Mouse (Mus musculus): ENCODE measurements around the gene Gtpbp8. TPM values are rescaled to one million over a fixed set of nuclear protein-coding genes. Genes with fewer than 3 reads are reported as not detected.
A peak's percentile ranks its signal among the peaks of the same experiment; 100 is the strongest.

Gene Gtpbp8
- polyA plus RNA-seq, 1 experiment from 2014 or later: 25.5 TPM

DNA sequence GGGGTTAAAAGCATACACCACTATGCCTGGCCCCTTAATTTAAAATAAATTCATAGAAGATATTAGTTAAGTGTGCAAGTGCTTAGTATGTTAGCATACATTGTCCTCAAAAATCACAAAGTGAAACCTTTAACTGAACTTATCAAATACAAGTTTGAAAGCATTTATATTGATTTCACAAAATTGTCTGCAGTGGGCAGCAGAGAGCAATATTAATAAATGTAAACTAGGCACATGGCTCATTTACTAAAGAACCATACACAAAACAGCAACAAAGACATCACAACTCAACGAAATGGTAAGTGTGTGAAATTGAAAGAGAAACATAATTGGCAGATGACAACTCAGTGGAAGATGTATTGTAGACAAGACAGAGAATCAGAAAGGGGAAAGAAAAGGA lies 15.6 kb upstream of the Gtpbp8 start:
- no peak for DNase-seq (ENCODE audit: low spot score)
- Histone ChIP-seq H3K4me1 (no peaks in the 10 kb centered on the region), H3K27me3 (ENCODE audit: low read depth, poor library complexity, severe bottlenecking) (no peaks in the 10 kb centered on the region), H3K27ac (no peak overlapping the region), H3K4me3 (no peak overlapping the region), H3K36me3 (no peaks in the 10 kb centered on the region), H3K9me3 (replicated peaks) (no peaks in the 10 kb centered on the region)
- 78% methylated on average over 1 of the region's 1 CpGs for WGBS

DNA sequence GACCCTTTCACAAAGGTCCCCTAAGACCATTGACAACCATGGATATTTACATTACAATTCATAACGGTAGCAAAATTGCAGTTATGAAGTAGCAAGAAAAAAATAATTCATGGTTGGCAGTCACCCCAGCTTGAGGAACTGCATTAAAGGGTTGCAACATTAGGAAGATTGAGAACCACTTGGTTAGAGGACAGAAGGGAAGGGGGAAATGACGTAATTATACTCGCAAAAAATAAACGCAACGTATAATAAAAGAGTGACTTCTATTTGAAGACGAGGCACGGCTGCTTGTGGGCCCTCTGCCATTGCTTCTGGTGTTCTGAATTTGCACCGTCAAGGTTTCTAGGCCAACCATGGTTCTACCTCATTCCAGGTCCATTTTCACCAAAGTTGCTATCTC lies 11.5 kb upstream of the Gtpbp8 start:
- H3K27me3 ChIP-seq (ENCODE audit: low read depth, poor library complexity, severe bottlenecking): no peaks in the 10 kb centered on the region

GRCm38 (mm10) chr16:44748007-44748406 lies 1.8 kb upstream of the Gtpbp8 start:
- Histone ChIP-seq H3K36me3 (no peaks in the 10 kb centered on the region), H3K9me3 (replicated peaks) (no peaks in the 10 kb centered on the region), H3K27ac (no peak overlapping the region), H3K4me3 (no peak overlapping the region), H3K27me3 (ENCODE audit: low read depth, poor library complexity, severe bottlenecking) (no peaks in the 10 kb centered on the region), H3K4me1 (peaks cover 12% of the 10 kb centered on the region)
- WGBS: 75% methylated on average over 3 of the region's 3 CpGs
- DNase-seq (ENCODE audit: low spot score): no peak

More for the DNA sequence above, 11.5 kb upstream of the Gtpbp8 start:
- no peaks in the 10 kb centered on the region for H3K4me1 ChIP-seq
- no peaks in the 10 kb centered on the region for H3K9me3 ChIP-seq (replicated peaks)
- no peaks in the 10 kb centered on the region for H3K36me3 ChIP-seq
- 91% methylated on average over 8 of the region's 8 CpGs for WGBS
- H3K27ac ChIP-seq: no peak overlapping the region
- H3K4me3 ChIP-seq: no peak overlapping the region
- DNase-seq (ENCODE audit: low spot score): no peak

DNA sequence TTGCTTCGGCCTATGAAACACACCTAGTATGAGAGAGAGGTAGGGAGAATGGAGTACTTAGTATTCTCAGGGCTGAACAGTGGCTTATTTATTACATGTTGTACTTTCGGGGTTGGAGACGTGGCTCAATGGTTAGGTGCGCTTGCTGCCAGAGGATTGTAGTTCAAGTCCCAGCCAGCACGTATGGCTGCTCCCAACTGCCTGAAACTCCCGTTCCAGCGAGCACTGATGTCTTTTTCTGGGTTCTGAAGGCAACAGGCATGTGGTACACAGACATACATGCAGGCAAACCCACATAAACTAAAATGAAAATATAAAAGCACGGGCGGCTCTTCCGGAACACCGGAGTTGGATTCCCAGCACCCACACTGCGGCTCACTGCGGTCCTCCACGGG lies 695 bp downstream of the Gtpbp8 start:
- peaks cover 12% of the 10 kb centered on the region for H3K4me1 ChIP-seq
- no peaks in the 10 kb centered on the region for H3K27me3 ChIP-seq (ENCODE audit: low read depth, poor library complexity, severe bottlenecking)
- H3K4me3 ChIP-seq: peak overlapping the region; percentile 86
- WGBS: 12% methylated on average over 14 of the region's 14 CpGs
- no peak for DNase-seq (ENCODE audit: low spot score)
- peak overlapping the region; percentile 95 for H3K27ac ChIP-seq
- peaks cover 17% of the 10 kb centered on the region for H3K36me3 ChIP-seq
- H3K9me3 ChIP-seq (replicated peaks): no peaks in the 10 kb centered on the region

DNA sequence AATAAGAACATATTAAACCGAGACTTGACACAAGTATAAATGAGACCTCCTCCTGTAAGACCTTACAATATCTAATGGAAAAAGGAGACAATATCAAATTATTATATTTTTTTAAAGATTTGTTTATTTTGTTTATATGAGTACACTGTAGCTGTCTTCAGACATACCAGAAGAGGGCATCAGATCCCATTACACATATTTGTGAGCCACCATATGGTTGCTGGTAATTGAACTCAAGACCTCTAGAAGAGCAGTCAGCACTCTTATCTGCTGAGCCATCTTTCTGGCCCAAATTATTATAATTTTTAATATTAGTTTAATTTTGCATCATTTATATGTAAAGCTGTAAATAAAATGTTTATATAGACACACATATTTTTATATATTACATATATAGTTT lies 3.4 kb downstream of the Gtpbp8 start:
- Histone ChIP-seq H3K4me3 (no peak overlapping the region), H3K4me1 (peaks cover 12% of the 10 kb centered on the region), H3K27ac (no peak overlapping the region), H3K9me3 (replicated peaks) (no peaks in the 10 kb centered on the region), H3K27me3 (ENCODE audit: low read depth, poor library complexity, severe bottlenecking) (no peaks in the 10 kb centered on the region), H3K36me3 (peaks cover 43% of the 10 kb centered on the region)
- DNase-seq (ENCODE audit: low spot score): no peak
- WGBS: 92% methylated on average over 1 of the region's 1 CpGs

GRCm38 (mm10) chr16:44736118-44736517 lies 10.0 kb downstream of the Gtpbp8 start:
- Histone ChIP-seq H3K9me3 (replicated peaks) (no peaks in the 10 kb centered on the region), H3K27me3 (ENCODE audit: low read depth, poor library complexity, severe bottlenecking) (no peaks in the 10 kb centered on the region), H3K4me3 (no peak overlapping the region), H3K27ac (no peak overlapping the region), H3K36me3 (peaks cover 98% of the 10 kb centered on the region), H3K4me1 (no peaks in the 10 kb centered on the region)
- 85% methylated on average over 4 of the region's 4 CpGs for WGBS
- no peak for DNase-seq (ENCODE audit: low spot score)

GRCm38 (mm10) chr16:44735676-44736075 lies 10.5 kb downstream of the Gtpbp8 start:
- H3K4me1 ChIP-seq: no peaks in the 10 kb centered on the region
- 90% methylated on average over 5 of the region's 5 CpGs for WGBS

DNA sequence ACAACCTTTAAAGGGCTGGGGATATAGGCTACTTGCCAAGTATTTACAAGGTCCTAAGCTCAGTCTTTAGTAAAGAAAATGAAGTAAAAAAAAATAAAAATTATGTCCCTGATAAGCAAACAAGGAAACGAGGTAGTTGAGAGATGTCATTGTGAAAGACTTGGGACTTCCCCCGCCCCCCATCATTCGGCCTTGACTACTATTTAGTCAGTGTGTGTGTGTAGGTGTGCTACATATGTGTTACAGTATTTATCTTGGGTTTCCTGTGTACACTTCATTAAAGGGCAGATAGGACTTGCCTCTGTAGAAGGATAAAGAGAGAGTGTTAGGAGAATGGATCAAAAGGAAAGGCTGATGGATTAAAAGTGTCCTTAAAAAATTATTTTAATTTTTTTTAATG lies 12.1 kb downstream of the Gtpbp8 start:
- no peak overlapping the region for H3K27ac ChIP-seq
- peaks cover 100% of the 10 kb centered on the region for H3K36me3 ChIP-seq
- no peaks in the 10 kb centered on the region for H3K9me3 ChIP-seq (replicated peaks)
- no peak for DNase-seq (ENCODE audit: low spot score)
- no peak overlapping the region for H3K4me3 ChIP-seq
- no peaks in the 10 kb centered on the region for H3K27me3 ChIP-seq (ENCODE audit: low read depth, poor library complexity, severe bottlenecking)
- 89% methylated on average over 3 of the region's 3 CpGs for WGBS
- H3K4me1 ChIP-seq: no peaks in the 10 kb centered on the region

More at GRCm38 (mm10) chr16:44735676-44736075, 10.5 kb downstream of the Gtpbp8 start:
- H3K27ac ChIP-seq: no peak overlapping the region
- DNase-seq (ENCODE audit: low spot score): no peak
- peaks cover 98% of the 10 kb centered on the region for H3K36me3 ChIP-seq
- H3K27me3 ChIP-seq (ENCODE audit: low read depth, poor library complexity, severe bottlenecking): no peaks in the 10 kb centered on the region
- H3K4me3 ChIP-seq: no peak overlapping the region
- H3K9me3 ChIP-seq (replicated peaks): no peaks in the 10 kb centered on the region

DNA sequence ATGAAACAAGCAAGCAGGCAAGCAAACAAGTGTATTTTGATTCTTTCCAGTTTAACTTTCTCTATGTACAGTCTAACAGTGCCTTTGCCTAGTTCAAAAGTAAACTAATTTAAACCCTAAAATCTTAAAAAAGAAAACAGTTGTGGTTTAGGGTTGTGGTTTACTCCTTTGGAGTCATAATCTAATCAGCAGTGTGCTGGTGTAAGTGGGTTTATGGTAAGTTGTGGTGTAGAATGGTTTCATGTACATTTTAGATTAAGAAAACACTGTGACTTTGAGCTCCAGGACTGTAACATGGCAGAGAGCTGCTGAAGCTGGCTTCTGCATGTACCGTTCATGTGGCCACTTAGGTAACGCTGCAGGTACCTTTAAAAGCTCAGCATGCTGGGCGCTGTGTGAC lies 18.6 kb downstream of the Gtpbp8 start:
- no peaks in the 10 kb centered on the region for H3K9me3 ChIP-seq (replicated peaks)
- H3K27me3 ChIP-seq (ENCODE audit: low read depth, poor library complexity, severe bottlenecking): no peaks in the 10 kb centered on the region
- H3K36me3 ChIP-seq: peaks cover 60% of the 10 kb centered on the region
- peaks cover 24% of the 10 kb centered on the region for H3K4me1 ChIP-seq
- DNase-seq (ENCODE audit: low spot score): no peak
- no peak overlapping the region for H3K4me3 ChIP-seq
- WGBS: 97% methylated on average over 3 of the region's 3 CpGs
- H3K27ac ChIP-seq: no peak overlapping the region

GRCm38 (mm10) chr16:44725286-44726223 lies 20.6 kb downstream of the Gtpbp8 start:
- Histone ChIP-seq H3K36me3 (peaks cover 40% of the 10 kb centered on the region), H3K4me1 (peaks cover 24% of the 10 kb centered on the region), H3K9me3 (replicated peaks) (no peaks in the 10 kb centered on the region), H3K27ac (peak overlapping the region; percentile 99; the same call in 1 of the 2 replicates), H3K4me3 (peak overlapping the region; percentile 96), H3K27me3 (ENCODE audit: low read depth, poor library complexity, severe bottlenecking) (no peaks in the 10 kb centered on the region)
- WGBS: 47% methylated on average over 14 of the region's 14 CpGs
- DNase-seq (ENCODE audit: low spot score): peak; percentile 55

DNA sequence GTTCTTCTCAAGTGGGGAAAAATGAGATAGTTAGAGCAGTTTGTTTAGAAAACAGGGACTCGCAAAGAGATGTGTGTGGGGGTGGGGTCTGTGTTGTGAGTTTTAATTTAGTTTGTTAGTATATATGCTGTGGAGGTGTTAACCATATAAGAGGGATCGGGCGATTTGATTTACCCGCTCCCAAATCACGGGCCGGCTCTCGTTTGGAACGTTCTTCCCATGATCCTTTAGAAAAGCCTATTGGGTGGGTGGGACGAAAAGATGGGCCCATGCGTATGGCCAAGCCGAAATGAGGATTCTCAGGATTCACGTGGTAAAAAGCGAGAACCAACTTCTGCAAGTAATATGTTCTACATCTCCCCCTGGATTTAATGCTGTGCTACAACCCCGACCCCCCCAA lies 21.3 kb downstream of the Gtpbp8 start:
- Histone ChIP-seq H3K4me1 (peaks cover 24% of the 10 kb centered on the region), H3K9me3 (replicated peaks) (no peaks in the 10 kb centered on the region), H3K27me3 (ENCODE audit: low read depth, poor library complexity, severe bottlenecking) (no peaks in the 10 kb centered on the region), H3K27ac (peak overlapping the region; percentile 99), H3K36me3 (peaks cover 40% of the 10 kb centered on the region), H3K4me3 (peak overlapping the region; percentile 96)
- under 1% methylated on average over 14 of the region's 14 CpGs for WGBS
- DNase-seq (ENCODE audit: low spot score): peak; percentile 63

DNA sequence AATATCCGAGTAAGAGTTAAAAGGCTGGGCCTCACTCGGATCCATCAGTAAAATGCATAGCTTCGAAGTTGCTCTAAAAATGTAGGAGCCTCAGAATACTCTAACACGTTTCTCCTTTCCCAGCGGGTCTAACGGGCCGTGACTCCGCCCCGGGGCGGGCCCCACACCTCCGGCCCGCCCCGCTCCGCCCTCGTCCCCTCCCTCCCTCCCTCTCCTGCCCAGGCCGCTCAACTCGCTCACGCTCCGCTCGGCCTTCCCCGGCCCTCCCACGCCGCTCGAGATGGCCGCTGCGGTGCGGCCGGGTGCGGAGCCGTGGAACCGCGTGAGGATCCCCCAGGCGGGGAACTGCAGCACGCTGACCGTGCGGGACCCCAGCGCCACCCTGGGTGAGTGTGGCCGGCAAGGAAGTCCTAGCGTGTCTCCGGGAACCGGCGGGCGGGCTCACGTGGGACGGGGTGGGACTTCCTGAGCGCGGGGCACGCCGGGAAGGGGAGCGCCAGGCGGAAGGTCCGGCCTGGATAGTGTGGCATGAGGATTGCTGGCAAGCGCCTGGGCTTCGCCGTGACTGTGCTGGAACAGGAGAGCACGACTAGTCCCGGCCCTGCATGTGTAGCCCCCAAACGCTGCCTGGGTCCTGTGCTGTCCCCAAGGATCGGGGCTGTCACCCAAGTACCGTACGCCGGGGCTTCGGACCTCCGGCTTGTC lies 21.9 kb downstream of the Gtpbp8 start, which contains the start of gene Nepro:
Nepro (plus strand) TSS at position 219 of the 705 bp plus-strand sequence.
- Histone ChIP-seq H3K27ac (peak within 1 kb of the TSS; percentile 99), H3K9me3 (replicated peaks) (no peaks in the 10 kb centered on the region), H3K4me1 (peaks cover 24% of the 10 kb centered on the region), H3K27me3 (ENCODE audit: low read depth, poor library complexity, severe bottlenecking) (no peaks in the 10 kb centered on the region), H3K36me3 (peaks cover 40% of the 10 kb centered on the region), H3K4me3 (peak within 1 kb of the TSS; percentile 96)
- WGBS: under 1% methylated on average over 63 of the region's 64 CpGs
- peak; percentile 98 for DNase-seq (ENCODE audit: low spot score)

- H3K27me3 ChIP-seq (ENCODE audit: low read depth, poor library complexity, severe bottlenecking): no peaks in the 10 kb centered on the region
Measured at GRCm38 (mm10) chr16:44722666-44723065, 23.5 kb downstream of the Gtpbp8 start.

More at GRCm38 (mm10) chr16:44722666-44723065, 23.5 kb downstream of the Gtpbp8 start:
- H3K4me3 ChIP-seq: no peak overlapping the region
- H3K4me1 ChIP-seq: peaks cover 24% of the 10 kb centered on the region
- no peak overlapping the region for H3K27ac ChIP-seq
- H3K36me3 ChIP-seq: peaks cover 26% of the 10 kb centered on the region
- H3K9me3 ChIP-seq (replicated peaks): no peaks in the 10 kb centered on the region
- WGBS: 84% methylated on average over 2 of the region's 2 CpGs
- no peak for DNase-seq (ENCODE audit: low spot score)

Measured in limb, embryonic 10.5 days (tissue).